Mouse (Mus musculus) heart, embryonic 13.5 days (tissue): ENCODE data around the gene Crp. TPM values are rescaled to one million over a fixed set of nuclear protein-coding genes. Genes with fewer than 3 reads are reported as not detected.

Source experiments
- ATAC-seq: fragments of 200-750 bp; cut with Nextera tagmentation; 2 replicates; pipeline ENCODE4 v1.8.0; 2017; ENCODE audit warnings: moderate TSS enrichment; ENCODE audit not compliant: insufficient number of reproducible peaks, low FRiP score, low TSS enrichment; ENCODE audit errors: extremely low read depth
- H3K27ac ChIP-seq: fragments of 300-500 bp; sonication (generic); replicated peaks from 2 replicates; pipeline ENCODE4 v1.5.1; 2015; ENCODE audit warnings: moderate library complexity, mild to moderate bottlenecking, inconsistent platforms
- H3K27me3 ChIP-seq: fragments of 300-500 bp; sonication (generic); replicated peaks from 2 replicates; pipeline ENCODE4 v1.6.1; 2015; ENCODE audit warnings: mild to moderate bottlenecking, inconsistent platforms
- H3K36me3 ChIP-seq: fragments of 300-500 bp; sonication (generic); 2 replicates; pipeline ENCODE4 v1.6.1; 2015; ENCODE audit warnings: mild to moderate bottlenecking, inconsistent platforms
- H3K4me1 ChIP-seq: fragments of 300-500 bp; sonication (generic); 2 replicates; pipeline ENCODE4 v1.6.1; 2015; ENCODE audit warnings: inconsistent platforms
- H3K4me2 ChIP-seq: fragments of 300-500 bp; sonication (generic); 2 replicates; pipeline ENCODE4 v1.6.1; 2015; ENCODE audit warnings: inconsistent platforms, mild to moderate bottlenecking, moderate library complexity
- H3K4me3 ChIP-seq: fragments of 300-500 bp; sonication (generic); 2 replicates; pipeline ENCODE4 v1.5.1; 2015; ENCODE audit warnings: moderate library complexity, mild to moderate bottlenecking, inconsistent platforms
- H3K9ac ChIP-seq: fragments of 300-500 bp; sonication (generic); 2 replicates; pipeline ENCODE4 v1.6.1; 2015; ENCODE audit warnings: inconsistent platforms, mild to moderate bottlenecking, moderate library complexity
- H3K9me3 ChIP-seq: fragments of 300-500 bp; sonication (generic); 2 replicates; pipeline ENCODE4 v1.6.1; 2016; ENCODE audit warnings: inconsistent platforms
- WGBS: fragments of 180-500 bp; shearing (Covaris S2); methylation state at CpG from one replicate; pipeline ENCODE4 v1.1.7; 2015; ENCODE audit warnings: mixed read lengths; 5-methylcytosine and 5-hydroxymethylcytosine counted together
- polyA plus RNA-seq: library from polyadenylated mRNA; unstranded; fragments of >200 nt; fragmentation: Nextera tagmentation; extraction: Ambion mirVana; gene quantifications from 2 replicates; pipeline ENCODE4 v1.2.1, GENCODE M21; 2015

Crp gene
- polyA plus RNA-seq = 0.21 and 0.92 TPM in 2 replicates

GRCm38 (mm10) chr1:172697844-172698243, at the start of gene Crp:
Gene Crp (plus strand): TSS chr1:172698055.
- Histone ChIP-seq H3K9ac (no peak within 1 kb of the TSS), H3K9me3 (no peaks in the 10 kb centered on the region), H3K4me1 (no peaks in the 10 kb centered on the region), H3K27ac (no peak within 1 kb of the TSS), H3K4me2 (no peak within 1 kb of the TSS), H3K4me3 (no peak within 1 kb of the TSS), H3K36me3 (no peaks in the 10 kb centered on the region), H3K27me3 (no peaks in the 10 kb centered on the region)
- 76% methylated on average over 4 of the region's 4 CpGs for WGBS
- no peak for ATAC-seq

- no peak overlapping the region for H3K4me3 ChIP-seq
- no peaks in the 10 kb centered on the region for H3K9me3 ChIP-seq
- H3K4me1 ChIP-seq = peaks cover 44% of the 10 kb centered on the region
- H3K36me3 ChIP-seq = no peaks in the 10 kb centered on the region
- H3K27ac ChIP-seq = peak overlapping the region; percentile 12
- ATAC-seq = no peak
- no peaks in the 10 kb centered on the region for H3K27me3 ChIP-seq
- H3K4me2 ChIP-seq = no peak overlapping the region
- 35% methylated on average over 9 of the region's 9 CpGs for WGBS
- H3K9ac ChIP-seq = no peak overlapping the region
Measured at GRCm38 (mm10) chr1:172649396-172649795, 48.5 kb upstream of the Crp start.

- Histone ChIP-seq H3K4me2 (no peak overlapping the region), H3K9ac (no peak overlapping the region), H3K27ac (no peak overlapping the region), H3K4me1 (peaks cover 44% of the 10 kb centered on the region), H3K9me3 (no peaks in the 10 kb centered on the region), H3K27me3 (no peaks in the 10 kb centered on the region), H3K4me3 (no peak overlapping the region), H3K36me3 (no peaks in the 10 kb centered on the region)
- no peak for ATAC-seq
- WGBS = 51% methylated on average over 8 of the region's 8 CpGs
Measured at GRCm38 (mm10) chr1:172650519-172651287, 47.2 kb upstream of the Crp start.

GRCm38 (mm10) chr1:172651288-172651987, 46.4 kb upstream of the Crp start:
- H3K27me3 ChIP-seq = no peaks in the 10 kb centered on the region
- no peak overlapping the region for H3K4me3 ChIP-seq
- no peaks in the 10 kb centered on the region for H3K9me3 ChIP-seq
- ATAC-seq = no peak
- H3K9ac ChIP-seq = no peak overlapping the region
- H3K4me2 ChIP-seq = no peak overlapping the region
- H3K36me3 ChIP-seq = no peaks in the 10 kb centered on the region
- H3K27ac ChIP-seq = no peak overlapping the region
- H3K4me1 ChIP-seq = peaks cover 44% of the 10 kb centered on the region
- WGBS = 76% methylated on average over 10 of the region's 10 CpGs

GRCm38 (mm10) chr1:172652040-172652662, 45.7 kb upstream of the Crp start:
- 57% methylated on average over 18 of the region's 18 CpGs for WGBS
- Histone ChIP-seq H3K9ac (no peak overlapping the region), H3K9me3 (no peaks in the 10 kb centered on the region), H3K36me3 (no peaks in the 10 kb centered on the region), H3K4me3 (no peak overlapping the region), H3K4me1 (peaks cover 43% of the 10 kb centered on the region), H3K27ac (no peak overlapping the region), H3K27me3 (no peaks in the 10 kb centered on the region), H3K4me2 (peak overlapping the region; percentile 37)
- ATAC-seq = no peak

GRCm38 (mm10) chr1:172653900-172654299, 44.0 kb upstream of the Crp start:
- WGBS = 46% methylated on average over 6 of the region's 6 CpGs
- Histone ChIP-seq H3K4me3 (no peak overlapping the region), H3K9me3 (no peaks in the 10 kb centered on the region), H3K27ac (no peak overlapping the region), H3K9ac (no peak overlapping the region), H3K27me3 (no peaks in the 10 kb centered on the region), H3K4me2 (no peak overlapping the region), H3K36me3 (no peaks in the 10 kb centered on the region), H3K4me1 (peaks cover 37% of the 10 kb centered on the region)
- no peak for ATAC-seq

GRCm38 (mm10) chr1:172657266-172657665, 40.6 kb upstream of the Crp start:
- no peak overlapping the region for H3K27ac ChIP-seq
- H3K9me3 ChIP-seq = no peaks in the 10 kb centered on the region
- H3K4me1 ChIP-seq = peaks cover 12% of the 10 kb centered on the region
- no peak for ATAC-seq
- H3K36me3 ChIP-seq = no peaks in the 10 kb centered on the region
- H3K4me2 ChIP-seq = no peak overlapping the region
- 56% methylated on average over 3 of the region's 3 CpGs for WGBS
- no peak overlapping the region for H3K4me3 ChIP-seq
- no peaks in the 10 kb centered on the region for H3K27me3 ChIP-seq
- H3K9ac ChIP-seq = no peak overlapping the region

- Histone ChIP-seq H3K4me3 (no peak overlapping the region), H3K4me1 (no peaks in the 10 kb centered on the region), H3K36me3 (no peaks in the 10 kb centered on the region), H3K4me2 (no peak overlapping the region), H3K27ac (no peak overlapping the region), H3K9me3 (no peaks in the 10 kb centered on the region), H3K9ac (no peak overlapping the region), H3K27me3 (no peaks in the 10 kb centered on the region)
- WGBS = 65% methylated on average over 8 of the region's 8 CpGs
- ATAC-seq = no peak
Measured at GRCm38 (mm10) chr1:172659688-172660087, 38.2 kb upstream of the Crp start.

- no peaks in the 10 kb centered on the region for H3K4me1 ChIP-seq
- no peaks in the 10 kb centered on the region for H3K27me3 ChIP-seq
- no peaks in the 10 kb centered on the region for H3K36me3 ChIP-seq
- H3K4me2 ChIP-seq = no peak overlapping the region
- H3K4me3 ChIP-seq = no peak overlapping the region
- H3K27ac ChIP-seq = no peak overlapping the region
- H3K9ac ChIP-seq = no peak overlapping the region
- 66% methylated on average over 2 of the region's 2 CpGs for WGBS
- no peak for ATAC-seq
- no peaks in the 10 kb centered on the region for H3K9me3 ChIP-seq
Measured at GRCm38 (mm10) chr1:172665457-172665856, 32.4 kb upstream of the Crp start.

GRCm38 (mm10) chr1:172667597-172667996, 30.3 kb upstream of the Crp start:
- H3K27me3 ChIP-seq = no peaks in the 10 kb centered on the region
- ATAC-seq = no peak
- no peaks in the 10 kb centered on the region for H3K9me3 ChIP-seq
- H3K4me3 ChIP-seq = no peak overlapping the region
- no peaks in the 10 kb centered on the region for H3K36me3 ChIP-seq
- no peaks in the 10 kb centered on the region for H3K4me1 ChIP-seq
- no peak overlapping the region for H3K27ac ChIP-seq
- H3K4me2 ChIP-seq = no peak overlapping the region
- H3K9ac ChIP-seq = no peak overlapping the region
- 76% methylated on average over 6 of the region's 6 CpGs for WGBS

- H3K27ac ChIP-seq = no peak overlapping the region
- H3K36me3 ChIP-seq = no peaks in the 10 kb centered on the region
- H3K4me2 ChIP-seq = no peak overlapping the region
- no peaks in the 10 kb centered on the region for H3K4me1 ChIP-seq
- ATAC-seq = no peak
- no peak overlapping the region for H3K9ac ChIP-seq
- no peaks in the 10 kb centered on the region for H3K9me3 ChIP-seq
- 75% methylated on average over 1 of the region's 1 CpGs for WGBS
- no peaks in the 10 kb centered on the region for H3K27me3 ChIP-seq
- H3K4me3 ChIP-seq = no peak overlapping the region
Measured at GRCm38 (mm10) chr1:172670716-172671115, 27.1 kb upstream of the Crp start.
